Mouse (Mus musculus): ENCODE results near the gene Zmynd19. TPM values are rescaled to one million over a fixed set of nuclear protein-coding genes. Genes with fewer than 3 reads are reported as not detected.

The Zmynd19 gene
- total and polyA plus RNA-seq, 3 experiments = 83.5 to 114 TPM; not detected in 1

DNA sequence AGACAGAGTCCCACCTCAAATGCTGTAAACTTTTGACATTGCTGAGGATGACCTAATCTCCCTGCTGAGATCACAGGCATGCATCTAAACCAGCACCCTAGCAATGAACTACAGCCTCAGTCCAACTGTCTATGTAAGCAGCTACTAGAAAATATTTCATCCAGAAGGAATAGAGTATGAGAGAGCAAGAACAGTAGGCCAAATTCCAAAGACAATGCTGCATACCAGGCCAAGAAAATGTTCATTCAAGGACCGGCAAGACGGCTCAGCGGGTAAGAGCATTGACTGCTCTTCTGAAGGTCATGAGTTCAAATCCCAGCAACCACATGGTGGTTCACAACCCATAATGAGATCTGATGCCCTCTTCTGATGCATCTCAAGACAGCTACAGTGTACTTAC, 34.8 kb upstream of the Zmynd19 start:
- Histone ChIP-seq H3K27me3 (ENCODE audit: control insufficient read depth in 1 of 2, insufficient read depth in 2 of 2, low read length in 2 of 2) (no peaks in the 10 kb centered on the region), H3K27ac (ENCODE audit: control insufficient read depth, low read depth, low read length) (no peak overlapping the region)

DNA sequence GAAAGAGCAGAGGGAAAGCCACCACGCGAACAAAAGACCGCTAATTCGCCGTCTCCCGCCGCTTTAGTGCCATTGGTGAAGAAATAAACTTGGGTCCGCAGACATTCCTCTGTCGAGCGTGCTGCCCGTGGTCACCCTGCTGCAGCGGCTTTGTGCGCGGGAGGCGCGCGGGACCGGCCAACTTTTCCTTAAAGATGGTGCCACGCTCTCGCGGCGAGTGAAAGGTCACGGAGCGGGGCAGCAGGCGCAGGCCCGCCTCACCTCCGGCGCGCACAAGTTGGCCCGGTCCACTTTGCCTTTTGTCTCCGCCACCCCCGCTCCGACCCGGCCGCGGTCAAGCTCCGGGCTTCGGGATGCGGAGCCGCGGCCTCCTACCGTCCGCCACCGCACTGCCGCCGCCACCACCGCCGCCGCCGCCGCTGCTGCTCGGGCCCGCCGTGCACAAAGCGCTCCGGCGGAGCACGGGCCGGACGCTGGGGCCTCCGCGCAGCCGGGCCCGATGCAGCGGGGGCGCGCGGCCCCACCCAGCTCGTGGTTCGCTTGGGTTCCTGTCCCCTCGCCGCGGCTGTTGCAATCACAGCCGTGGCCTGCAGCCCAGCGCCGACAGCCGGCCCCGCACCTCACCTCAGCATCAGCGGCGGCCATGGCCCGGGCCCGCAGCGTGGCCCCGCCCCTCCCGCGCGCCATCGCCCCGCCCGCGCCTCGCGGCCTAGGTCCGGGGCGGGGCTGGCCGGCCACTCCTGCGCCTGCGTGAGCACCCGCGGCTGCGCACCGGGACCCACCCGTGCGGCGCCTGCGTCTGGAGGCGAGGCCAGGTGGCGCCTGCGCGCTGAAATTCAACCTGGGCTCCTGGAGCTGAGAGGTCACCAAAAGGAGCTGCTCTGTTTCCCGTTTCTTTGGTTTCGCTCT, 30.4 kb upstream of the Zmynd19 start, which contains the start of gene Ehmt1:
Ehmt1 (minus strand) TSS at position 685 of the 909 bp plus-strand sequence.
- peaks cover 0 to 16% of the 10 kb centered on the region in 2 experiments; a peak in 3 of 4 replicates for H3K36me3 ChIP-seq (ENCODE audit: control insufficient read depth in 1 of 2, insufficient read depth in 2 of 2, low read length in 2 of 2)
- TF ChIP-seq ELF1 (IDR thresholded peaks at IDR 0.05; ENCODE audit: low read depth, low read length) (peak; percentile 46; the same call in 1 of the 2 replicates), MAZ (IDR thresholded peaks at IDR 0.05; ENCODE audit: low read depth, low read length) (peak; percentile 82; the same call in 1 of the 2 replicates), MXI1 (IDR thresholded peaks at IDR 0.05; ENCODE audit: low read depth, low read length) (peak; percentile 50; the same call in 1 of the 2 replicates), MYC (IDR thresholded peaks at IDR 0.05; ENCODE audit: low read depth, low read length) (0 out of 2 replicates have a peak, but pooled peaks have one; percentile 61), POLR2A (IDR thresholded peaks at IDR 0.05; ENCODE audit: control insufficient read depth in 1 of 2, insufficient read depth in 1 of 2, low read depth in 1 of 2, low read length in 2 of 2, poor library complexity in 1 of 2) (peak; percentile 70 to 99), USF1 (IDR thresholded peaks at IDR 0.05; ENCODE audit: low read depth, low read length) (0 out of 2 replicates have a peak, but pooled peaks have one; percentile 14), ZMIZ1 (IDR thresholded peaks at IDR 0.05; ENCODE audit: low read depth, low read length) (peak; percentile 97), HCFC1 (IDR thresholded peaks at IDR 0.05; ENCODE audit: low read depth, low read length) (peak; percentile 83), NRF1 (IDR thresholded peaks at IDR 0.05; ENCODE audit: insufficient read depth, low read depth, low read length, poor library complexity, severe bottlenecking) (peak; percentile 91), POLR2AphosphoS2 (IDR thresholded peaks at IDR 0.05; ENCODE audit: low read length) (peak; percentile 98), MAFK (IDR thresholded peaks at IDR 0.05; ENCODE audit: borderline replicate concordance, low read depth, low read length) (no peak), CHD2 (IDR thresholded peaks at IDR 0.05; ENCODE audit: low read length) (no peak), TBP (IDR thresholded peaks at IDR 0.05; ENCODE audit: low read depth, low read length) (peak; percentile 94), RAD21 (IDR thresholded peaks at IDR 0.05; ENCODE audit: low read depth, low read length) (no peak), SMC3 (IDR thresholded peaks at IDR 0.05; ENCODE audit: low read depth, low read length) (no peak), UBTF (IDR thresholded peaks at IDR 0.05; ENCODE audit: borderline replicate concordance, insufficient read depth, low read depth, low read length) (0 out of 2 replicates have a peak, but pooled peaks have one; percentile 69), MAX (IDR thresholded peaks at IDR 0.05; ENCODE audit: low read length) (no peak), USF2 (IDR thresholded peaks at IDR 0.05; ENCODE audit: borderline replicate concordance in 1 of 2, insufficient read depth in 1 of 2, low read depth in 1 of 2, low read length in 2 of 2) (no peak), NELFE (IDR thresholded peaks at IDR 0.05; ENCODE audit: low read depth, low read length) (peak; percentile 99), TCF12 (IDR thresholded peaks at IDR 0.05; ENCODE audit: low read depth, low read length) (peak; percentile 84)
- peaks cover 44% of the 10 kb centered on the region for H3K79me2 ChIP-seq (ENCODE audit: control insufficient read depth, insufficient read depth, low read length, poor library complexity)
- peak; percentile 94 for DNase-seq (ENCODE audit: low read depth, low spot score)
- H3K4me3 ChIP-seq (ENCODE audit: control insufficient read depth in 1 of 2, insufficient read depth in 1 of 2, low read depth in 2 of 2, low read length in 2 of 2) = peak within 1 kb of the TSS; percentile 92 to 98
- H3K9ac ChIP-seq (ENCODE audit: control insufficient read depth, low read depth, low read length, poor library complexity, severe bottlenecking) = peak within 1 kb of the TSS; percentile 96
- no peaks in the 10 kb centered on the region for H3K27me3 ChIP-seq (ENCODE audit: control insufficient read depth in 1 of 2, insufficient read depth in 2 of 2, low read length in 2 of 2)
- peak within 1 kb of the TSS; percentile 91 for H3K27ac ChIP-seq (ENCODE audit: control insufficient read depth, low read depth, low read length)
- no peaks in the 10 kb centered on the region for H3K9me3 ChIP-seq (replicated peaks; ENCODE audit: insufficient read depth, low read length)
- H3K4me1 ChIP-seq (ENCODE audit: control insufficient read depth in 1 of 2, insufficient read depth in 2 of 2, low read length in 2 of 2) = peaks cover 0 to 6% of the 10 kb centered on the region in 2 experiments; a peak in 2 of 4 replicates

More for the DNA sequence above, 34.8 kb upstream of the Zmynd19 start:
- TF ChIP-seq ZC3H11A (IDR thresholded peaks at IDR 0.05; ENCODE audit: low read depth, low read length) = no peak
- peak; percentile 80 for TF ChIP-seq TBP (IDR thresholded peaks at IDR 0.05; ENCODE audit: low read depth, low read length)
- peaks cover 55% of the 10 kb centered on the region for H3K79me2 ChIP-seq (ENCODE audit: control insufficient read depth, insufficient read depth, low read length, poor library complexity)
- H3K4me3 ChIP-seq (ENCODE audit: control insufficient read depth in 1 of 2, insufficient read depth in 1 of 2, low read depth in 2 of 2, low read length in 2 of 2) = no peak overlapping the region
- no peaks in the 10 kb centered on the region for H3K9me3 ChIP-seq (replicated peaks; ENCODE audit: insufficient read depth, low read length)
- no peak for DNase-seq (ENCODE audit: low read depth, low spot score)
- H3K36me3 ChIP-seq (ENCODE audit: control insufficient read depth in 1 of 2, insufficient read depth in 2 of 2, low read length in 2 of 2) = peaks cover 5 to 28% of the 10 kb centered on the region in 2 experiments; a peak in 3 of 4 replicates
- no peak overlapping the region for H3K9ac ChIP-seq (ENCODE audit: control insufficient read depth, low read depth, low read length, poor library complexity, severe bottlenecking)
- peaks cover 5 to 14% of the 10 kb centered on the region in 2 experiments; a peak in 3 of 4 replicates for H3K4me1 ChIP-seq (ENCODE audit: control insufficient read depth in 1 of 2, insufficient read depth in 2 of 2, low read length in 2 of 2)
